Mouse (Mus musculus): ENCODE results near the gene Cbr1.
A peak's percentile ranks its signal among the peaks of the same experiment; 100 is the strongest.
"Not testable (repeated sequence)": the region's sequence is repeated elsewhere in the genome, so short reads cannot be mapped to it uniquely, and the experiment has no call there.

Cbr1 gene

DNA sequence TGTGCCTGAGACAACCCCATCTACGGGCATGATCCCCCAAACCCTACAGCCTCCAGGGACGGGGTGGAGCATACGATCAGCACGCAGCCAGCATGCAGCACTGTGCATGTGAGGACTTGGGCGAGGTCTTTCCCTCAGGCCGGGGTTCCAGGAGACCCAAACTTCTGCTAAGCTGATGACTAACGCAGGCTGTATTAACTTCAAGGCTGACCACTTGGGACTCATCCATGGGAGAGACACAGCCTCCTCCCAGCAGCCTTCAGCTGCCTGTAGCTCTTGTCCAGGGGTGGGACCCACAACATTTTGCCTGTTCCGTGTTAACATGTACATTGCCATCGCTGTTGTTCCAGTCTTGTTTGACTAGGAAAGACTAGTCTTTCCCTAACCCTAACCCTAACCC lies 8.1 kb upstream of the Cbr1 start:
- DNase-seq (ENCODE audit: low spot score) = no peak

DNA sequence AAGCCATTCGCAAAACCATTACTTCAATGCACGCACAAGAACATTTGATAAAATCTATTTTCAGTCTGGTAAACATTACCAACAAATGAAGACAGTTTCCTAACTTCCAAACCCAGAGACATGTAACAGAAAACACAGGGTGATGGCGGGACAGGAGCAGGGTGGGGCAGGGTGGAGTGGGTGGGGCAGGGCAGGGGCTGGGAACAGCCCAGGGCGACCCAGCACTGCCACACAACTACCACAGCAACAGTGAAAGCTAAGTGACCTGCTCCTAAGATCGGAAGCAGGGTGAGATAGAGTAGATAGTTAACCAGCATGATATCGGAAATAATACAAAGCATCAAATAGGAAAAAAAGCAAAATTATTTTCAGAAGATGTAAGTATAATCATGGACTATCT lies 6.2 kb upstream of the Cbr1 start:
- no peak for DNase-seq (ENCODE audit: low spot score)

DNA sequence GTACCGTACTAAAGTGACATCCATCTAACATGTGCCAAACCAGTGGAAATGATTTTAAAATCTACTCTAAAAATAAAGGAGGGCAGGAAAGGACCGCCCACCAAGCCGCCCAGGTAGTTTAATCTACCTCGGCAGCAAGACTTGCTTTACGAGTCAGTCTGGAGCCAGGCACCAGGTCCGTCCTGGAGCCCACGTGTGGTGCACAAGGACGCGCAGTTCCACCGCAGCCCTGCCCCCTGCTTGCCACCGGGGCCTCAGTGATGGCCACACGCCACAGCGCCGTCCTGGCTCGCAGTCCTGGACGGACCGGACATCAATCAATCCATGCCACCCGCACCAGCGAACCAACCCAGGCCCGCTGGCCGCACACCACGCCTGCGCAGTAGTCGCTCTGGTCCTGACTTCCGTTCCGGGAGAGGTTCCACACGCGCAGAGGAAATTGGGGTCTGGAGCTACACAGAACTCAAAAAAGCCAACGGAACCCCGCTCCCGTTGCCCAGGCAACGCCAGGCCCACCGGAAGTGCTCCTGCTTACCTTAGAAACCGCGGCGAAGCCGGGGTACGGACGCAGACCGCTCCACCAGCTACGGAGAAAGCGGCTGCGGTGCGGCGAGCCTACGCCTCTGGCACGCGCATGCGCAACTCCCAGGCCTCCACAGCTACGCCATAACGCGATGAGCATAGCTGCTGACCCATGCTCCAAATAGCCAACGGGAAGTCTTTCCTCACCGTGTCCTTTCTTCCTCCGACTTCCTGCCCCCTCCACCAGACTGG lies 2.0 kb upstream of the Cbr1 start, which contains the start of gene Setd4:
Gene Setd4 (minus strand): TSS at position 625 of the 774 bp plus-strand sequence.
- peak; percentile 72 for DNase-seq (ENCODE audit: low spot score)

DNA sequence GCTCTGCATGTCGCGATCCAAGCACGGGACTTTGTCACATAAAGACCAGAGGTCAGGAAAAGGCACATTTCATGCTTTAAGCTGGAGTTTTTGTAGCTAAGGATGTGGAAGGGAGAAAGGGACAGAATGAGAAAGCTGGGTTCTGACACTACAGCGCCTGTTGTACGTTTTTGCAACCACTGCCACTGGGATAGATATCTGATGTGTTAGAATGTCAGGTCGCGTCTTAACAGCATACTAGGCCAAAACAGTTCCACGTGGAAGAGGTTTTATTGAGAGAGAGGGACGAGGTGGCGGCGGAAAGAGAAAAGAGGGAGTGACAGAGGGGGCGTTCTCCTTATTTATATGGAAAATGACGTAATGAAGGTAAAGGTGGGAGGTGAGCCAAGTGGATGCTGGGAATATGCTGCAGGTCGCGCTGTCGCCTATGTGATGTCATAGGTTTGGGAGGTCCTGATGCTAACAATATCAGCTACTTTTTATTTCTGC lies 1.1 kb upstream of the Cbr1 start:
- no peak for DNase-seq (ENCODE audit: low spot score)

DNA sequence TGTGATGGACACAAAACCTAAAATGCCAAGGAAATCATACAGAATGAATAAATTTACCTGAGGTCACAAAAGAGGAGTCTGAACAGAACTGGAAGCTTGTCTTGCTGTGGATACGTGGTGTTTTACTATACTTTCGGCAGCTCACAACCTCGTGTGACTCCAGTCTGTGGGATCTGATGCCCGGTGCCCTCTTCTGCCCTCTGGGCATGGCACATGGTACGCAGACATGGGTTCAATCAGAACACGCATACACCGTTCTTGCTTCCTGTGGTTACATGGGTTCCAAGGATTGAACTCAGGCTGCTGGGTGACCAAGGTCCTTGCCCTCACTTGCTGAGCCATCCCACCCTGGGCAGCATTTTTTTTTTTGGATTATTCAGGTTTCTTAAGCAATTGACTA lies 493 bp downstream of the Cbr1 start:
- no peak for DNase-seq (ENCODE audit: low spot score)

DNA sequence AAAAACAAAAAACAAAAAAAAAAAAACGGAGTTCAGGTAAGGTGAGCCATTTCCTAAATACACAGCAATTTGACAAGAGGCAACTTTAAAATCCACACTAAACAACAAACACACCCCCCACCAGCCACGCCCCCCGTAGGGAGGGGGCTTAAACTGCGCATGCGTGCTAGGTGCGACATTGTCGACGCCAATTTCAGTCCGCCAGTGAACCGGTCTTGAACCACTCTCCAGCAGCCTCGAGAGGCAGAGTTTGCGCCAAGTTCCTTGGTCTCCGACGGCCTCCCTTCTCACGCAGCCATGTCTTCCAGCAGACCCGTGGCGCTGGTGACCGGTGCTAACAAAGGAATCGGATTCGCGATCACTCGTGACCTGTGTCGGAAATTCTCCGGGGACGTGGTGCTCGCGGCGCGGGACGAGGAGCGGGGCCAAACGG lies 2.0 kb downstream of the Cbr1 start:
- DNase-seq (ENCODE audit: low spot score) = peak; percentile 37

DNA sequence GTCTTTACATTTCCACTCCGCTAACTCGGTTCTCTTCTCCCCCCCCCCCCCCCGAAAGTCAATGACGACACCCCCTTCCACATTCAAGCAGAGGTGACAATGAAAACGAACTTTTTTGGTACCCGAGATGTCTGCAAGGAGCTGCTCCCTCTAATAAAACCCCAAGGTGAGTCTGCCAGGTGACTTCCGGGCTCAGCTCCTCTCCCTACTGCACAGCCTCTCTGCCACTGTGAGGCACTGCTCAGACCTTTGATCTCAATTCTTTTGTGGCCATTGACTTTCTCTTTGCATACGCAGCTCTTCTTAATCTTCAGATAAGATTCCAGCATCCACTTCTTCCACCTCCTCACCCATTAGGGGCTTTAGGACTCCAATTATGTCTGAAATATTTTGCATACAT lies 3.1 kb downstream of the Cbr1 start:
- no peak for DNase-seq (ENCODE audit: low spot score)

DNA sequence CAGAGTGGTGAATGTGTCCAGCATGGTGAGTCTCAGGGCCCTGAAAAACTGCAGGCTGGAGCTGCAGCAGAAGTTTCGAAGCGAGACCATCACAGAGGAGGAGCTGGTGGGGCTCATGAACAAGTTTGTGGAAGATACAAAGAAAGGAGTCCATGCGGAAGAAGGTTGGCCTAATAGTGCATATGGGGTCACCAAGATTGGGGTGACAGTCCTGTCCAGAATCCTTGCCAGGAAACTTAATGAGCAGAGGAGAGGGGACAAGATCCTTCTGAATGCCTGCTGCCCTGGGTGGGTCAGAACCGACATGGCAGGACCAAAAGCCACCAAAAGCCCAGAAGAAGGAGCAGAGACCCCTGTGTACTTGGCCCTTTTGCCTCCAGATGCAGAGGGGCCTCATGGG lies 4.1 kb downstream of the Cbr1 start:
- no peak for DNase-seq (ENCODE audit: low spot score)

DNA sequence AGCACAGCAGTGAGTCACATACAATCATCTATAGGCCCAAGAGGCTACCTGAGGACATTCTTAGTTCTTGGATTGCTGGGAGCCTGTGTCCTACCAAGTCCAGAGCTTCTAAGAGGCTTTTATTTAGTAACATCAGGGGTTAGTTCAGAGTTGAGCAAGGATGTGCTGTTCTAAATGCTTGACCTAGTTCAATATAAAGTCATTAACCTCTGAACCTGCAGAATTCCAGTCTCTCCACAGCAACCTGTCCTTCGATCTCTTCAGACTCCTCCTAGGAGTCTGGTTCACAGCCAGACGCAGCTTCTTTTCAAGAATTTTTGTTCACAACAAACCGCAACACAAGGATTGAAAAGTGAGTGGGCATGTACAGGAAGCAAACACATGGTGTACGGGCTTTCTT lies 5.3 kb downstream of the Cbr1 start:
- DNase-seq (ENCODE audit: low spot score) = no peak

DNA sequence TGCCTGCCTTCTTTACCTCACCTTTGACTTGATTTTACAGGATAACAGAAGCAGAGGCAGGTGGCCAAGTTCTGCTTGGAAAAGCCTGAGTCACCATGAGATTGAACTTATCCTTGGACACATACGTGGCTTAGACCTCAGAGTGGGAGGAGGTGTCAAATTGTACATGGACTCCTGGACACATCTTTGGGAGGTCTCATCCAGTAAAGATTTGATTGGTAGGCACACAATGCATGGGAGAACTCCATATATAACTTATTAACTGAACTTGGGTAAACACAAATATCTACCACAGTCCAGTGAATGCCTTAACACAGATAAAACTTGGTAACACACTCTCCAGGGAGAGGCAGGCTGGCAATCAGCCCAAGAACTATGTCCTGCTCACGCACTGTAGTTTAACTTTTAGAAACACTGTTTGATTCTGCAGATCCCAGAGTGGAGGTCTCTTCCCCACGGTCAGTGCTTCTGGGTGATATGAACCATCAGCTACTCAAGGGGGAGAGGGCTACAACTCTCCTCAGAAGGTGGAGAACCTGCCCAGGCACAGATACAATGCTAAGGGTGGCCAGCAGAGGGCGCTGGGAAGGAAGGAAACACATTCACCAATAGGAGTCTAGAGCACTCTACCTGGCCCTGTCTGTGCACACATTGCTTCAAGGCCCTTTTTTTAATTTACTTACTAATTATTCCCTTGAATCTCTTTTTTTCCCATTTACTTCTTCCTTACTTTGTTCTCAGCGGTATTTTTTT lies 9.6 kb downstream of the Cbr1 start:
- no peak for DNase-seq (ENCODE audit: low spot score)

DNA sequence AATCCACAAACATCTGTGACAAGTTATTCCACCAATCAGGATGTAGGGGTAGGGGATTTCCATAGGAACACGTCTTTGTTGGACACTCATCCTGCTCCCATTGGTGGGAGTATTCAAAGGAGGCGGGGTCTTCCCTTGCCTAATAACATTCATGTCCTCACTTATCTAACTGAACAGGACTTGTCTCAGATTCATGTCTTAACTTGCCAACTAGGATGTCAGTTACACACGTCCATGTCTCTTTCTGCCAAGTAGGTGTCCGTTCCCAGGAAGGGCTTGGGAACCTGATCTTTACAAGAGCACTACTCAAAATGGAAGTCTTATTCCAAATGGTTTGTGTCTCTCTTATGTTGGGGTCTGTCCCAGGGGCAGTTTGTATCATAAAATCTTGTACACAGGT lies 18.1 kb downstream of the Cbr1 start:
- not testable (repeated sequence) for DNase-seq (ENCODE audit: low spot score)

DNA sequence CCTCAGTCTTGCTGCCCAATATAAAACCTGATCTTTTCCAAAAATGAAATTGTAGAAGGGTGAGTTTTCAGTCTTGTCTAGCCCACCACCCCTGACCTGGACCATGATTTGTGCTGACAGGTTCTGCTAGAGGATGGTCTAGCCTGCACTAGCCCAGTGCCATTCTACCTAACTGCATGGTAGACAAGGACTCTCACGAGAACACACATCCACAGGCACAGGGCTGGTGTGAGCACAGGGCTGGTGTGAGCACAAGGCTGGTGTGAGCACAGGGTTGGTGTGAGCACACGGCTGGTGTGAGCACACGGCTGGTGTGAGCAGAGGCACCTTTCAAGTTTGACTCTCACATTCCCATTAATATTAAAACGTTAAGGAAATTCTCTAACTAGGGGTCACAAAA lies 19.0 kb downstream of the Cbr1 start:
- DNase-seq (ENCODE audit: low spot score) = no peak

DNA sequence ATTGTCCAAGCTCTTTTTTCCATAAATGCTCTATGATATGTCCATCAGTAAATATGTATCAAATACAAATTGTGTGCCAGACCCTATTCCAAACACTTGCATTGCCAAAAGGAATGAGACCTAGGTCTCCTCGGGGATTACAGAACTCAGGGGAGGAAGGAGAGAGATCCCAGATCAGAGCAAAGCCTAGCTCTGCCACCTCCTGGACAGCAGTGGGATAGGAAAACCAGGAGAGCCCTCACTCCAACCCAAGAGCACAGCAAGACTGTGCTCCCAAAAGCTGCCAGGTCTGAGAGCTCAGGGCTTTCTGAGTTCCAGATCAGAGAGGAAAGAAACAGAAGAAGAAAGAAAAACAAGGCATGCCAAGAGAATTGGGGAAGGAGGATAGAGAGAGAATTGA lies 21.1 kb downstream of the Cbr1 start:
- no peak for DNase-seq (ENCODE audit: low spot score)

DNA sequence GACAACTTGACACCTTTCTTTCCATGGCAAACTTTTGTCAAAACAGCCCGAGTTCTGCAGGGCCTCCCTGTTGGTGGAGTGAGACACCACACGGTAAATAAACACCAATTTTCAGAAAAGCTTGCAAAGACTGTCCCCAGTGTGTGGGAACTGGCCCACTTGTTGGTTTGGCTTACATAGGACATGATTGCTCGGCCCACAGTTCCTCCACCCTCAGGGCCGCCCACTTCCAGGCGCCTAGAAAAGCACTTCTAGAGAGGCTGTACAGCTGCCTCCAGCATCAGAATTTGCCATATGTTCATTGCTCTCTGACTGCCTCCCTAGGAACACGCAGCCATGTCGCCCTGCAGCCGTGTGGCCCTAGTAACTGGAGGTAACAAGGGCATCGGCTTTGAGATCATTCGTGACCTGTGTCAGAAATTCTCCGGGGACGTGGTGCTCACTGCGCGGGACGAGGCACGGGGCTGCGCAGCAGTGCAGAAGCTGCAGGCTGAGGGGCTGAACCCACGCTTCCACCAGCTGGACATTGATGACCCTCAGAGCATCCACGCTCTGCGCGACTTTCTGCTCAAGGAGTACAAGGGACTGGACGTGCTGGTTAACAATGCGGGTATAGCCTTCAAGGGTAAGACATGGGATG lies 22.2 kb downstream of the Cbr1 start, which contains the start of gene Gm5678:
Gene Gm5678 (plus strand): TSS at position 337 of the 640 bp plus-strand sequence.
- DNase-seq (ENCODE audit: low spot score) = no peak

DNA sequence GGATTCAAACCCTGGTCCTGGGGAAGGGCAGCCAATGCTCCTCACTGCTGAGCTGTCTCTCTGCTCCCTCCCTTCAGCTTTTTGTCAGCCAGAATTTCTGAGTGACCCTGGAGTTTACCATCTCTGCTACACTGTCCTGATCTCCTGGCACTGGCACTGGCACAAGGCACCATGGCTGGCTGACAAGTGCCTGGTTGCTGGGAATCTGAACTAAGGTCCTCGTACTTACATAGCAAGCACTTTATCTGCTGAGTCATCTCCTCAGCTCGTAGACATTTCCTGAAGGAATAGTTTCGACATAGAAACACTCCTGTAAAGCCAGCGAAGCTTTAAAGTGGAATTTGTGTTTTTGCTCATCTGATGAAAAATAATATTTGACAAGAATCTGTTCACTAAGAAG lies 38.4 kb downstream of the Cbr1 start:
- no peak for DNase-seq (ENCODE audit: low spot score)

DNA sequence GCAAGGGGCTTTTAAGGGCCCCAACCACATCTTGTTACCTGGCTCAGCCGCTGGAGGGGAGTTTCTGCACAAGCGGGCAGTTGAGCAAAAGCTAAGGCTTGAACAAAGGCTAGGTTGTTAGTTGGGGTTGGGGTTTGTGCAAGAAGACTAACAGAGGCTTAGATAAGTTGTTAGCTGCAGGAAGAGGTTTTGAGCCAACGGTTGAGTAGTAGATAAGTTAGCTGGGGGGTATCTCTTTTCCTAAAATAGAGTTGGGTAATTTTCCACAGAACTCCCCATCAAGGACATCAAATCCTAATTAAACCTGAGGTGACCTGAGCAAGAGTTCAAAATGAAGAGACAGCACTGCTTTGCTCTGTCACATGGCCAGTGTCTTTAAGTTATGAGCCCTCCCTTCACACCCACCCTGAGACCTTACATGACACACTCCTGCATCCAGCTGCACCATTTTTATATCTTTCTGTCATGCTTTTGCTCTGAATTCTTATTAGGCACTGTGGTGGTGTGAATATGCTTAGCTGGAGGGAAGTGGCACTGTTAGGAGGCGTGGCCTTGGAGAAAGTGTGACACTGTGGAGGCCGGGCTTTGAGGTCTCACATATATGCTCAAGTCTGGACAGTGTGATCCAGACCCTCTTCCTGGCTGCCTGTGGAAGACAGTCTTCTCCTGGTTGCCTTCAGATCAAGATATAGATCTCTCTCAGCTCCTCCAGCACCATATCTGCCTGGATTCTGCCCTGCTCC lies 43.0 kb downstream of the Cbr1 start:
- no peak for DNase-seq (ENCODE audit: low spot score)
